Mouse (Mus musculus) liver, embryonic 13.5 days (tissue): ENCODE measurements around the gene Colca2. TPM values are rescaled to one million over a fixed set of nuclear protein-coding genes. Genes with fewer than 3 reads are reported as not detected.

ENCODE experiments used
- ATAC-seq: fragments of 200-750 bp; cut with Nextera tagmentation; 2 replicates; pipeline ENCODE4 v1.8.0; 2017; ENCODE audit warnings: low read depth, mild to moderate bottlenecking, moderate number of reproducible peaks, moderate library complexity
- DNase-seq: peaks from one replicate; pipeline ENCODE4 v3.0.0; 2022
- H3K27ac ChIP-seq: fragments of 300-500 bp; sonication (generic); 2 replicates; pipeline ENCODE4 v1.5.1; 2015; ENCODE audit warnings: moderate library complexity, mild to moderate bottlenecking, inconsistent platforms
- H3K27me3 ChIP-seq: fragments of 300-500 bp; sonication (generic); 2 replicates; pipeline ENCODE4 v1.6.1; 2015; ENCODE audit warnings: mild to moderate bottlenecking, inconsistent platforms
- H3K36me3 ChIP-seq: fragments of 300-500 bp; sonication (generic); 2 replicates; pipeline ENCODE4 v1.6.1; 2015; ENCODE audit warnings: mild to moderate bottlenecking, inconsistent platforms
- H3K4me1 ChIP-seq: fragments of 300-500 bp; sonication (generic); replicated peaks from 2 replicates; pipeline ENCODE4 v1.6.1; 2015; ENCODE audit warnings: inconsistent platforms
- H3K4me2 ChIP-seq: fragments of 300-500 bp; sonication (generic); 2 replicates; pipeline ENCODE4 v1.6.1; 2015; ENCODE audit warnings: inconsistent platforms, mild to moderate bottlenecking, moderate library complexity
- H3K4me3 ChIP-seq: fragments of 300-500 bp; sonication (generic); replicated peaks from 2 replicates; pipeline ENCODE4 v1.5.1; 2015; ENCODE audit warnings: mild to moderate bottlenecking, inconsistent platforms
- H3K9ac ChIP-seq: fragments of 300-500 bp; sonication (generic); 2 replicates; pipeline ENCODE4 v1.6.1; 2015; ENCODE audit warnings: mild to moderate bottlenecking, inconsistent platforms
- H3K9me3 ChIP-seq: fragments of 300-500 bp; sonication (generic); replicated peaks from 2 replicates; pipeline ENCODE4 v1.6.1; 2016; ENCODE audit warnings: inconsistent platforms
- WGBS: fragments of 180-500 bp; shearing (Covaris S2); methylation state at CpG from one replicate; pipeline ENCODE4 v1.1.7; 2015; ENCODE audit not compliant: insufficient replicate concordance; 5-methylcytosine and 5-hydroxymethylcytosine counted together
- polyA plus RNA-seq: library from polyadenylated mRNA; unstranded; fragments of >200 nt; fragmentation: Nextera tagmentation; extraction: Ambion mirVana; gene quantifications from 2 replicates; pipeline ENCODE4 v1.2.1, GENCODE M21; 2015

Colca2 gene
- polyA plus RNA-seq, 1 experiment from 2014 or later: 0.32 TPM

DNA sequence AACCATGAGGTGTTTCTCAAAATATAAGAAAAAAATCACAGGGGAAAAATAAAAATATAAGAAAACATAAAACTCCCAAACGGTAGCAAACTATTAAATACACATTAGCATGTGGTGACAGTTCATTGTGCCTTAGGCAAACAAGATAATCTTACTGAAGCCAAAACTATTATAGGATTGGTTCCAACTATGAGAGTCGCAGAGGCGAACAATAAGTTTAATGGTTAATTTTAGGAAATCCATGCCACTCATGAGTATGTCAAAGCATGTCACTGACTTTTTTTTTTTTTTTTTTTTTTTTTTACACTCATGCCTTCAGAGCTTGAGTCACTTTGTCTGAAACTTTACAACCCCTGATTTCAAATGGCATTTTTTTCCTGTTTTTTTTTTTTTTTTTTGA, 28.0 kb upstream of the Colca2 start:
- no peaks in the 10 kb centered on the region for H3K27me3 ChIP-seq
- H3K27ac ChIP-seq: no peak overlapping the region
- H3K36me3 ChIP-seq: no peaks in the 10 kb centered on the region
- DNase-seq (no peak), ATAC-seq (no peak)
- no peaks in the 10 kb centered on the region for H3K9me3 ChIP-seq
- H3K4me3 ChIP-seq: no peak overlapping the region
- no peak overlapping the region for H3K9ac ChIP-seq
- WGBS: 70% methylated on average over 3 of the region's 3 CpGs
- H3K4me2 ChIP-seq: no peak overlapping the region
- peaks cover 3% of the 10 kb centered on the region for H3K4me1 ChIP-seq

DNA sequence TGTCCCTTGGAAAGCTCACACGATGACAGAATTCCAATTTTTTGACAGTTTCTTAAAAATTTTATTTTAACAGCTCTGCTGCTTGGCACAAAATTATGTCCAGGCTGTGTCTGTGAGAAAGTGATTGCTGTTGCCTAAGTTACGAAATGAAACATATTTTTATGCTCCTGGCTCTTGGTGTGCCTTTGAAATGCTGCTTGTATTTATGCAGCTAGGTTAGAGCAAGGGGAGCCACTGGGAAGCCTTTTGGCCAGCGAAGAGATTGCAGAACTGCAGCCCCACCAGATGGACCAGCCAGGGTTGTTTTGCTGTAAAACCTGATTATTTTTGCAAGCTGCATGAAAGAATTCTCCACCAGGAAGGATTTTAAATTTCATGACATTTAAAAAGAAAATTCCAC, 26.8 kb upstream of the Colca2 start:
- DNase-seq: no peak
- H3K4me1 ChIP-seq: no peaks in the 10 kb centered on the region; the same call in 1 of the 2 replicates
- no peaks in the 10 kb centered on the region for H3K9me3 ChIP-seq
- H3K4me3 ChIP-seq: no peak overlapping the region
- no peak for ATAC-seq
- no peak overlapping the region for H3K9ac ChIP-seq
- WGBS: 62% methylated on average over 3 of the region's 3 CpGs
- no peak overlapping the region for H3K27ac ChIP-seq
- no peak overlapping the region for H3K4me2 ChIP-seq
- no peaks in the 10 kb centered on the region for H3K36me3 ChIP-seq
- H3K27me3 ChIP-seq: no peaks in the 10 kb centered on the region

DNA sequence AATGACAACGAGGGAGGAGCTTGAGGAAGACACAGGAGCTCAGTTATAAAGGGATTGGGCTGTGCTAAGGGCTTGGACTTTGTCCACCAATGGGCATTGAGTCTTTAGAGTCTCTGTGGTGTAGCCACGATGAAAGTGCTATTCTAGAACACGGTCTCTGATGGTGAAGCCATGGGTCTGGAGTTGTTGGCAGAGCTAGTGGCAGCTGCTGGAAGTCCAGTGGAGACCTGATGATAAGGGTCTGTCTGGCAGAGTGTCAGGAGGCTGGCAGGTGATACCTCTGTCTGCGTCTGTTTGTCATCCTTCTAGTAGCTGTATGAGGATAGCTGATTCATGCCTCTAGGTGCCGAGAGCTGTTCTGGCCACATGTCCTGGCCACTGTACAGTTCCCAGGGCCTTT, 25.6 kb upstream of the Colca2 start:
- Histone ChIP-seq H3K27me3 (no peaks in the 10 kb centered on the region), H3K9ac (no peak overlapping the region), H3K4me2 (no peak overlapping the region), H3K27ac (no peak overlapping the region), H3K4me3 (no peak overlapping the region), H3K36me3 (no peaks in the 10 kb centered on the region), H3K4me1 (no peaks in the 10 kb centered on the region), H3K9me3 (no peaks in the 10 kb centered on the region)
- DNase-seq (no peak), ATAC-seq (no peak)
- 32% methylated on average over 5 of the region's 5 CpGs for WGBS

DNA sequence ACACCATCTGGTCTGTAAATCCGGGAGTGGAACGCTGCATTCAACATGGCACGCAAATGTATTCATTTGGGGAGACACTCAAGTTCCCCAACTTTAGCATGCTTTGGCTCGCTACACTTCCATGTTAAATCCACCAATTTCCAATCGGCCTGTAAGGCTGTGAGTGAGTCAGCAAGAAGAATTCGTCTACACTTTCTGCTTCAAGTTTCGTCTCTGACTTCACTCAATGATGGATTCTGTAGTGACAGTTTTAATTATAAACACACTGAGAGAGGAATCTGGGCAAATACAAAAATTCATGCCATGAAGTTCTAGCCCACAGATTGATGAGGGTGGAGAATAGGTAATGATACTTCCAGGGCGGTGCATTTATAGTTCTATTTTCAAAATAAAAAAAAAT, 15.2 kb upstream of the Colca2 start:
- no peak overlapping the region for H3K27ac ChIP-seq
- DNase-seq (no peak), ATAC-seq (no peak)
- no peaks in the 10 kb centered on the region for H3K36me3 ChIP-seq
- 66% methylated on average over 8 of the region's 8 CpGs for WGBS
- no peak overlapping the region for H3K9ac ChIP-seq
- no peaks in the 10 kb centered on the region for H3K4me1 ChIP-seq
- H3K4me2 ChIP-seq: no peak overlapping the region
- H3K9me3 ChIP-seq: no peaks in the 10 kb centered on the region
- H3K4me3 ChIP-seq: no peak overlapping the region
- no peaks in the 10 kb centered on the region for H3K27me3 ChIP-seq

DNA sequence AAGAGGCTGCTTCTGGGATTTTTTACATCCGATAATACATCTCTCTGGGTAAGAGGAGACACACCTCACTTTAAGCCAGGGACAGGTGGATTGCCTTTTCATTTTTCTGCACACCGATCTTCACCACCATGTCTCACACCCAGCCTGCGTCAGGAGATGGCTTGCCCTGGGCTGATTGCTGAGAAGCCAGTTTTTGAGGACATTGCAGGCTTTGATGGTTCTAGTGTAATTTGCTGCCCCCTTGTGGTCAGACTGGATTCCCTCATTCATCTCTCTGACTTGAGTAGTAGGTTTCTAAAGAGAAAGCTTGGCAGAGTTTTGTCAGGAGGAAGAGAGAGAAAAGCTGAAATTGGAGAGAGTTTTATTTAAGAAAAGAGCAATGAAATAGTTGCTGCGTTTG, 14.3 kb upstream of the Colca2 start:
- ATAC-seq: no peak
- H3K4me3 ChIP-seq: no peak overlapping the region
- H3K4me1 ChIP-seq: no peaks in the 10 kb centered on the region
- WGBS: 24% methylated on average over 4 of the region's 4 CpGs
- H3K9me3 ChIP-seq: no peaks in the 10 kb centered on the region
- H3K4me2 ChIP-seq: no peak overlapping the region
- H3K9ac ChIP-seq: no peak overlapping the region
- no peak overlapping the region for H3K27ac ChIP-seq
- peak; percentile 38 for DNase-seq
- no peaks in the 10 kb centered on the region for H3K36me3 ChIP-seq
- no peaks in the 10 kb centered on the region for H3K27me3 ChIP-seq

DNA sequence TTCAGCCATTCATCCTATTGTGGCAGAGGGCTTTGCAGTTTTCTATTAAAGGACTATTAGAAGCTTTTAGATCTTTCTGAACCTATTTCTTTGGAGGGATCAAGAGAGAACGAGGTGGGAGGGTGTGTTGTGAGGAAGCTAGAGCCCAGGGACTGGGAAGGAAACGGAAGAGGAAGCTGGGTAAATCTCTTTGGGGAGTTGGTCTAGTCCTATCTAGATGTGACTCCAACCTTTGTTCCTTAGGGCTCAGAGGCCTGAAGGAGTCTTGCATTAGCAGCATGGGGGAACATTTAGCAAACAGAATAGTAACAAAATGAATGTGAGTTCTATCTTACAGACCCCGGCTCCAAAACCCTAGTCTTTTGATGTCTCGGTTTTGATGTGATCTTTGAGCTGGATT, 12.6 kb upstream of the Colca2 start:
- no peaks in the 10 kb centered on the region for H3K4me1 ChIP-seq
- DNase-seq: no peak
- no peaks in the 10 kb centered on the region for H3K9me3 ChIP-seq
- no peaks in the 10 kb centered on the region for H3K36me3 ChIP-seq
- ATAC-seq: no peak
- H3K27me3 ChIP-seq: no peaks in the 10 kb centered on the region
- H3K27ac ChIP-seq: no peak overlapping the region
- no peak overlapping the region for H3K4me3 ChIP-seq
- no peak overlapping the region for H3K9ac ChIP-seq
- WGBS: 34% methylated on average over 4 of the region's 4 CpGs
- no peak overlapping the region for H3K4me2 ChIP-seq

DNA sequence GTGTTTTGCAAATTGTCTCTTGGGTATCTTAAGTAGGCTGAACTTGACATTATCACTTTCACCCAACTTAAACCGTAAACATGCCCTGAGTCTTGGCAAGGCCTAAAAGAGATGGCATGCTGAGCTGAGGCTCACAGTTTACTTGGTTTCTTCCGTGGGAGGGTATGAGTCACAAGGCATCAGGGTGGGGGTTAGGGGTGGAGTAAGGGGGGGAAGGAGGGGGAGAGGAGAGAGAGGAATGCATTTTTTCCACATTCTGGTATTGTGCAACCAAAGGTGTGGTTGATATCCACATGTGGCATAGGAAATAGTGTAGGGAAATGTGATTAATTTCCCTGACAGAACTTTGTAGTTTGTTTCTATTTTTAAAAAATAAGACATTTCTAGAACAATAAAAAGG, 7.7 kb upstream of the Colca2 start:
- Histone ChIP-seq H3K4me1 (no peaks in the 10 kb centered on the region), H3K9me3 (no peaks in the 10 kb centered on the region), H3K4me3 (no peak overlapping the region), H3K36me3 (no peaks in the 10 kb centered on the region), H3K4me2 (no peak overlapping the region), H3K27ac (no peak overlapping the region), H3K27me3 (peaks cover 6% of the 10 kb centered on the region; the same call in 1 of the 2 replicates), H3K9ac (no peak overlapping the region)
- 46% methylated on average over 2 of the region's 2 CpGs for WGBS
- ATAC-seq: no peak
- no peak for DNase-seq

DNA sequence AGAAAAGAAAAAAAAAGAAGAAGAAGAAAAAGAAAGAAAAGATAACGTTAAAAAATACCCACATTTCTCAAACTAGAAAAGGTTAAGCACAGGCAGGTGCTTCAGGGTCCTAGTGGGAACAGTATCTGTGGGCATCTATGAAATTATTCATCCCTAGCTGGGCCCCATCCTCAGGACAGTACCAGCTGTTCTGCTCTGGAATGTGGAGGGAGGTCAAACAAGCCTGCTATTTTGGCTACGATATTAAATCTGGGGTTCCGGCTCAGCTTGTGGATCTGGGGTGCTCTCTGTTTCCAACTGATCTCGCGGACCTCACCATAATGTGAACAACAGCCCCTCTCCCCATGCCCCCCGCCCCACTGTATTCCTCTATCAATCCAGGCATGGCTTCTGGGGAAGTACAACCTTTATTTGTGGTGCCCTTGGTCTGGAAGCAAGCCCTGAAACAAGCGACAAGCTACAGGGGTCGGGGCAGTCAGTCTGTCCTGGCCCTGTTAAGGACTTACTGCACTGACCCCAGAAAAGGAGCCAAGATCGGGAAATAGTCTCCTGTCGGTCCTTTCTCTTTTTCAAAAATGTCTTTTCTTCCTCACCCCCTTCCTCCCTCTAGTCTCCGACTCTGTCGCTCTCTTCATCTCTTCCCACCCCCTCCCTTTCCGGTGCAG, 403 bp downstream of the Colca2 start:
- Histone ChIP-seq H3K9ac (no peak overlapping the region), H3K4me2 (peak overlapping the region; percentile 68), H3K27ac (no peak overlapping the region), H3K4me3 (peak overlapping the region; percentile 53), H3K9me3 (no peaks in the 10 kb centered on the region), H3K27me3 (peaks cover 43% of the 10 kb centered on the region), H3K36me3 (no peaks in the 10 kb centered on the region), H3K4me1 (peaks cover 4% of the 10 kb centered on the region)
- no peak for DNase-seq
- no peak for ATAC-seq
- 25% methylated on average over 13 of the region's 13 CpGs for WGBS

DNA sequence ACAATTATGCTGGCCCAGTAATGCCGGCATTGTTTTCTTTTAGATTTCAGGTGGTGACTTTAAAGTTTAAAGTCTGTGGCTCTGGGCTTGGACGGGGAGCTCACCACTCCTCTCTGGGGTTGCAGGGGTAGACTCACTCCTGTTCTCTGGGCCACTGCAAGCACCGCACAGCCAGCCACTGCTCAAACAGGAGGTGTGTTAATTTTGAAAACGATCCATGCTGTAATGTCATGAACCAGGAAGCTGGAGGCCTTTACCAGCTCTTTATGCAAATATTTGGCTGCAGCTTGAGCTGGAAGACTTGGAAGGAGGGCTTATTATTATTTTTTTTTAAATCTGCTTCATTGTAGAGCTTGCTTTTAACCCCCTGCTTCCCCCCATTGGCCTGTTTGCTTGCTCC, 3.7 kb downstream of the Colca2 start:
- H3K27ac ChIP-seq: no peak overlapping the region
- DNase-seq: no peak

DNA sequence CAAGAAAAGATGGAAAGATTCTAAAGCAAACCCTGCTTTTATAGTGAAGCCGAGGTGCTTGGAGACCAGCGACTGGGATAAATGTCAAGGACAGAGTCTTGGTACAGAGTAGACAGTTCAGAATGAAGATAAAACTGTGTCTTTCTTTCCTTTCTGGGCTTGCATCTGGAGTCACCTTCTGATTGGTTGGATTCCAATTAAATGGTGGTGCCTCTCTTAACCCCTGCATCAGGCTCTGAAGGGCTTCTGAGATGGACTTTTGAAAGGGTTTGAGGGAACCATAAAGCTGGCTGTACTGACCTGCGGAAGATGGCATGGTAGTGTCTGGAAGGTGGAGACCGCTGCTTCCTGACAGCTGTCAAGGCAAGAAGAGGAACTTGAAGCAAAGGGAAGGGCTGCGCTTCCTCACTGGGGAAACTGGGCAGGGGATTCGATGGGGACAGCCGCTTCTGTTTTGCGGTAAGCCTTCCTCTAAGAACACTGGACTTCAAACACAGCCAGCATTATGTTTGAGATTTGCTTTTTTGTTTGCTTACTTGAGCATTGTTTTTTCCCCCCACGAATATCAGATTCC, 4.7 kb downstream of the Colca2 start:
- ATAC-seq: no peak
- Histone ChIP-seq H3K36me3 (no peaks in the 10 kb centered on the region), H3K27ac (no peak overlapping the region)

More for the DNA sequence above, 3.7 kb downstream of the Colca2 start:
- Histone ChIP-seq H3K4me3 (no peak overlapping the region), H3K4me2 (no peak overlapping the region), H3K27me3 (peaks cover 24% of the 10 kb centered on the region), H3K9ac (no peak overlapping the region), H3K4me1 (peaks cover 4% of the 10 kb centered on the region), H3K9me3 (no peaks in the 10 kb centered on the region), H3K36me3 (no peaks in the 10 kb centered on the region)
- WGBS: 22% methylated on average over 4 of the region's 4 CpGs
- no peak for ATAC-seq

DNA sequence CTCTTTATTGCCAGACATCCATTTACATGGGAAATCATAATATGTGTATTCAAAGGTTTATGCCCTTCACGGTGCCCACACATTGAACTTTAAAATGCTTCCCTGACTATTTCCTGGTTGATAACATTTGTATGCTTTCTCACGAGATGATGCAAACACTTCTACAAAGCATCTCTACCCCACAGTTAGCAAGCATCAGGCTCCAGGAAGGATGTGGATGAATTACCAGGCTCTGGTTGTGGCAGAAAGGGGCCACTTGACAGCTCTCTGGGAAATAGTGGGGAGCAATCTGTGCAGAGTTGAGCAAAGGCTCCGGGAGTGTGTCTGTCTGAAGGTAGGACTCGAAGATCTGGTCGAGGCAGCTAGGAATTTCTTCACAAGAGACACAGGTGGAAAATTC, 6.3 kb downstream of the Colca2 start:
- WGBS: 42% methylated on average over 5 of the region's 5 CpGs
- Histone ChIP-seq H3K9me3 (no peaks in the 10 kb centered on the region), H3K4me2 (no peak overlapping the region), H3K4me1 (peaks cover 4% of the 10 kb centered on the region), H3K9ac (no peak overlapping the region), H3K4me3 (no peak overlapping the region), H3K27me3 (no peaks in the 10 kb centered on the region), H3K36me3 (no peaks in the 10 kb centered on the region), H3K27ac (no peak overlapping the region)
- ATAC-seq (no peak), DNase-seq (no peak)

More for the DNA sequence above, 4.7 kb downstream of the Colca2 start:
- DNase-seq: no peak
- WGBS: 20% methylated on average over 9 of the region's 9 CpGs
- Histone ChIP-seq H3K27me3 (peaks cover 14% of the 10 kb centered on the region), H3K4me3 (no peak overlapping the region), H3K9ac (no peak overlapping the region), H3K4me2 (no peak overlapping the region), H3K9me3 (no peaks in the 10 kb centered on the region), H3K4me1 (peaks cover 4% of the 10 kb centered on the region)

DNA sequence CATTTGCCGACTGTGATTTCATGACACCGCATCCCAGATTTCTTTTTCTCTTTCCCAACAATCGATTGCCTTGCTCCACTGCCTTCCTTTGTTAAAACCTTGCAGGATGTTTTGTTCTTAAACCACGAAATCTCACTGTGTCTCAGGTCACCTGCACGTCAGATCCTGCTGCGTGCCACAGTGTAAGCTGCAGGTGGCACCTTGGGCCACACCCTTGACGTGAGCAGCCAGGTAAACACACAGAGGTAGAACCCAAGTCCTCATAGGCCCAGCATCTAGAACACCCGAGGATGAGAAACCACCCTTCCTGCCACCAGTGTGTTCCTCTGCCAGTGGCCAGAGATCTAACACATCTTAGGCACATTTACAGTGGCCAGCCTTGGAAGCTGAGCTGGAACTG, 7.3 kb downstream of the Colca2 start:
- H3K4me3 ChIP-seq: no peak overlapping the region
- H3K36me3 ChIP-seq: no peaks in the 10 kb centered on the region
- 71% methylated on average over 8 of the region's 8 CpGs for WGBS

More for the DNA sequence above, 7.3 kb downstream of the Colca2 start:
- DNase-seq (no peak), ATAC-seq (no peak)
- peaks cover 4% of the 10 kb centered on the region for H3K4me1 ChIP-seq
- H3K27me3 ChIP-seq: no peaks in the 10 kb centered on the region
- no peak overlapping the region for H3K9ac ChIP-seq
- no peaks in the 10 kb centered on the region for H3K9me3 ChIP-seq
- H3K4me2 ChIP-seq: no peak overlapping the region
- no peak overlapping the region for H3K27ac ChIP-seq
